Mouse (Mus musculus): ENCODE data around the gene Arpp19. TPM values are rescaled to one million over a fixed set of nuclear protein-coding genes. Genes with fewer than 3 reads are reported as not detected.

The Arpp19 gene
- total RNA-seq, 2 experiments from 2014 or later, result 471 to 494 TPM

GRCm38 (mm10) chr9:75087823-75088222 lies 50.4 kb downstream of the Arpp19 start:
- DNase-seq (ENCODE audit: low spot score in 2 of 2), result no peak
- intact Hi-C loops (cut with DNase I), result no loop called here

GRCm38 (mm10) chr9:75089285-75089684 lies 51.9 kb downstream of the Arpp19 start:
- no peak for DNase-seq (ENCODE audit: low spot score in 2 of 2)
- intact Hi-C loops (cut with DNase I), result no loop called here

GRCm38 (mm10) chr9:75092134-75092533 lies 54.7 kb downstream of the Arpp19 start:
- DNase-seq (ENCODE audit: low spot score in 2 of 2), result no peak
- intact Hi-C loops (cut with DNase I), result no loop called here

- intact Hi-C loops (cut with DNase I), result no loop called here
- DNase-seq (ENCODE audit: low spot score in 2 of 2), result no peak
These were observed 57.3 kb downstream of the Arpp19 start for GRCm38 (mm10) chr9:75094762-75095161.

- no peak for DNase-seq (ENCODE audit: low spot score in 2 of 2)
- intact Hi-C loops (cut with DNase I), result no loop called here
These were observed 61.5 kb downstream of the Arpp19 start for GRCm38 (mm10) chr9:75098937-75099336.

- intact Hi-C loops (cut with DNase I), result no loop called here
- DNase-seq (ENCODE audit: low spot score in 2 of 2), result peak in 1 of 2 experiments; percentile 77
These were observed 62.9 kb downstream of the Arpp19 start for GRCm38 (mm10) chr9:75100157-75100781.

GRCm38 (mm10) chr9:75102131-75102530 lies 64.7 kb downstream of the Arpp19 start:
- intact Hi-C loops (cut with DNase I), result no loop called here
- no peak for DNase-seq (ENCODE audit: low spot score in 2 of 2)

Other genes starting within 250 kb of the Arpp19 start
- gene Onecut1, start 175.7 kb upstream of the Arpp19 start, total RNA-seq (2021), result under 1 TPM; 0.14 to 0.27 TPM
- 10 to 100 TPM; 34.3 to 39.3 TPM for gene Fam214a, start 84.7 kb upstream of the Arpp19 start, total RNA-seq (2021)
- 100 to 1,000 TPM; 289 to 293 TPM for gene Myo5a, start 33.4 kb downstream of the Arpp19 start, total RNA-seq (2021)
- gene Myo5c, start 194.4 kb downstream of the Arpp19 start, total RNA-seq (2021), result 1 to 10 TPM; 3.0 to 4.2 TPM

All from left cerebral cortex, postnatal 25 days (tissue).